Mouse (Mus musculus) CD8-positive naive resting alpha-beta T cell, adult 2 months (primary cell): Measurements from ENCODE around the gene Tesk1.

ENCODE experiments used
- DNase-seq, 2 experiments: peaks; one replicate each; pipeline ENCODE4 v3.0.0; 2022; ENCODE audit warnings: low read depth in 2 of 2, low spot score in 2 of 2

Tesk1 gene

GRCm38 (mm10) chr4:43441639-43442038 lies at the start of gene Tesk1:
Gene Tesk1, plus strand, starts transcription at chr4:43441939.
- no peak for DNase-seq

- DNase-seq: no peak
Measured at GRCm38 (mm10) chr4:43394345-43394891, 47.3 kb upstream of the Tesk1 start.

DNA sequence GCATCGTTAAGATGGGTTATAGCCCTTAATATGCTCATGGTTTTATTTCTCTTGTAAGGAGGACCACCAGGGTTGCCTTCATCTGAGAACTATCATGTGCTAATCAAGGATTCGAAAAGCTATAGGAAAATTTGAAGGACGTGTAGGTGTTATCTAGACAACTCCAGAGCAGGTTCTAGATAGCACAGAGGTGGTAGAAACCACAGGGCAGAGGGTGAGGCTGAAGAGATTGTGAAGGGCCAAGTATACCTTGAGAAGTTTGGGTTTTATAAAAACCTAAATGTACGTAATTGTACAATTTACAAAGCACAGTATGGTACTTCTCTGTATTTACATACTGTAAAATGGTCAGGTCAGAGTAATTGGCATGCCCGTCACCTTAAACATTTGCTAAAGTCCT lies 46.6 kb upstream of the Tesk1 start:
- no peak for DNase-seq

DNA sequence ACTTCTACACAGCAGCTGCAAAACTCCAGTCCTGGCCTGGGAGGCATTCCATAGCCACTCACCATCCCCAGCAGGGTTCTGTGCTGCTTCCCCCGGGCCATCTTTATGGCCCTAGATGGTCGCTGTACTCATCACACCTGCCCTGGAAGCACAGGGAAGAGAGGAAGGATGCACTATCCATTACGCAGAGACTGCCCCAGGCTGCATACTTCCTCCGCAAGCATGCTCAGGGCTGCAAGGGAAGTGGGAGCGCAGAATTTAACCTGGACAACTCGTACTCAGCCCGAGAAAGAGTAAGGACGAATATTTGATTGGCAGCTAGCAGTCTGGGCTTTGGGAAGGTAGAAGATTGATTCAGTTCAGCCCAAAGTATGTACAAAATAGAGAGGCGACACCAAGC lies 45.9 kb upstream of the Tesk1 start:
- DNase-seq: no peak

DNA sequence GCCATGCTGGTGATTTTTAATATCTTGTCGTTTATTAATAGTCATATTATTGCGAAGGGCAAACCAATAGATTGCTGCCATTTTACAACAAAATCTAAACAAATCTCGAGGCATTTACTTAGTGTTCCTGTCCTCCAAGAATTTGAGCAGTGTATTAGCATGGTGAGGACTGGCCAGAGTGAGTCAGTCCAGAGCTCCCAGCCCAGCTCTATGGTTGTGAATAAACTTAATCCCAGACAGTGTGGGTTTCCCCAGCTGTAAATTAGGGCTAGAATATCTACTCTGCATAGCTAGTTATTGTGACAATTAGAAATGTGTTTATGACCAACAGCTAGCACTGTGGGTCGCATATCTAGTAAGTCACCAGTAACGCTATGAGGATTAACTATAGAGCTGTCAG lies 45.4 kb upstream of the Tesk1 start:
- no peak for DNase-seq

DNA sequence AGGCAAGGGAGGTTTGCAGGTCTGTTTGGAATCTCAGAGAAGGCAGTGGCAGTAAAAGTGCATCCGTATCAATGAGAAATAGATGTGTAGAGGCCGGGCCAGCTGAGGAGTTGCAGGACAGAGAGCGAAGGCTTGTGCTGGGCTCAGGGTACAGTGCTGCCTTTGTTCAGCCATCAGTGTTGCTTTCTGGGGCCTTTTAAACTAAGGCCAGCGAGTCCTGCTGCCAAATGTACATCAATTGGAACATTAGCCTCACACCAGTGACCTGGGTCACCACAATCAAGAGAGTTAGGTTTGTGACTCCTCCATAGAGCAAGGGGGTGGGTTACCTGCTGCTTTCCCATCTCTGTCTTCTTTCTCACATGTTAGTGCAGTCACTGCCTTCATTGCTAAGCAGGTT lies 43.7 kb upstream of the Tesk1 start:
- DNase-seq: no peak

DNA sequence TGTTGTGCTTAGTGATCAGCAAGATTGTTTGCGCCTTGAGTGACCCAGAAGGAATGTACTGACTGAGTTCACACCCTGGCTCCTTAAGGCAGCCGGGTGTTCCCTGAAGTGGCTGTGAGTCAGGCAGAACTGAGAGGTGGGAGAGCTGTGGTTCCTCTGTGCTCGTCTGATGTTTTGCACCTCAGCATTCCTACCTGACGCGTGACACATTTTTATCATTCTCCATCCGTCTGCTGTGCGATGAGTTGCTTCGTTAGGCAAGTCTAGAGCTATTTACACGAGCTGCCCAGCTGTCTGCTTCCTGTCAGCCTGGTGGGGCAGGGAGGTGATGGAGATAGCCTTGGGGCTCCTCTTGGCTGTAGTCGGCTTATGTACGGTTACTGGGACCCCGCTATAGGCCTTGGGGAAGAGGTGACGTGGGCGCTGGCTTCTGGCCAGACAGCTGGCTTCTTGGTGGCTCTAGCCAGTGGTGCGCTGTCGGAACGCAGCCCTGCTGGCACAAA lies 42.9 kb upstream of the Tesk1 start:
- DNase-seq: no peak

DNA sequence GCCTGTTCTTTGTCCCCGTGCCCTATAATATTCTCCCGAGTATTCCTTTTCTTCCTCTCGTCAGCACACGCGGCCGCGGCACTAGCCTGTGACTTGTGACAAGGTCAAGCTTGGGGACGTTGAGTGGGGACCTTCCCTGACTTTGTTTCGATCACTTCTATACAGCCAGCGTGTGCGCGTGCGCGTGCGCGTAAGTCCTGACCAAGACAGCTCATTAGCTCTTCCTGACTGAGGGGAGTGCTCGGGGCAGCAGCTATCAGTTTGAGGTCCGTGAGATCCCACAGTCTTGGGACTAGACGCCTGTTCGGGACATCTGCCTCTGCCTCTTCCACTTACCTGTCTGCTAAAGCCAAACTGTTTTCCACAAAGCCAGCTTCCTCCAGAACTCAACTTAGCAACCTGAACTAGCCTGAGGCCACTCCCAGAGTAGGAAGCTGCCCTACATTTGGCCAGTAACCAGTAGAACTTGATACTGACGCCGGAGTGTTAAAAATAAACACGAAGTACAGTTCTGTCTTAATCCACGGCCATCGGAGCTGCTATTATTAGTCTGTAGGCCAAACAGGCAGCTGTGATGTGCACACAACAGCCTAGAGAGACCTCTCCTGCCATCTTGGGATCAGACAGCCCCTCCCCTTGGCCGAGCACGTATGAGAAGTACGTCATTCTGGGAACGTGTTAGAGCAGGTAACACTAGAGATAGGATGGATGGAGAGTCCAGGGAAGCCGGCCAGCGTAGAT lies 42.2 kb upstream of the Tesk1 start:
- DNase-seq: no peak

- DNase-seq: no peak
Measured at GRCm38 (mm10) chr4:43400976-43401375, 40.8 kb upstream of the Tesk1 start.

DNA sequence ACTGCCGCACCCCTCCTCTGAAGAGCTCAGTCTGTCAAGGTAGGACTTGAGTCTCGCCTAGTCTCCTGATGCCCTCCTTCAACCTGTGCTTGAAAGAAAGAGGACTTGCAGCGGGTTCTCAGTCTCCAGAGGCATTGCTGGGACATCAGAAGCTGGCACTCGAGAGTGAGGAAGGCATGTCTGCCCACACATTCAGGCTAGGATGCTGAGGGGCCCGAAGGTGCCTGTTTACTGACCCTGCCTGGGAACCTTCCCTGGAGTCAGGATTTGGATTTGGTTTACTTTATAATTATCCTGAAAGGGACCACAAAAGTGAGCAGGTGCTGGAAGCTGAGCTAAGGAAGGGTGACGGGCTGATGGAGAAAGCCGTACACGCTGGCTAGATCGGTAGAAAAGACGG lies 40.3 kb upstream of the Tesk1 start:
- DNase-seq: no peak

- no peak for DNase-seq
Measured at GRCm38 (mm10) chr4:43402212-43402611, 39.5 kb upstream of the Tesk1 start.

DNA sequence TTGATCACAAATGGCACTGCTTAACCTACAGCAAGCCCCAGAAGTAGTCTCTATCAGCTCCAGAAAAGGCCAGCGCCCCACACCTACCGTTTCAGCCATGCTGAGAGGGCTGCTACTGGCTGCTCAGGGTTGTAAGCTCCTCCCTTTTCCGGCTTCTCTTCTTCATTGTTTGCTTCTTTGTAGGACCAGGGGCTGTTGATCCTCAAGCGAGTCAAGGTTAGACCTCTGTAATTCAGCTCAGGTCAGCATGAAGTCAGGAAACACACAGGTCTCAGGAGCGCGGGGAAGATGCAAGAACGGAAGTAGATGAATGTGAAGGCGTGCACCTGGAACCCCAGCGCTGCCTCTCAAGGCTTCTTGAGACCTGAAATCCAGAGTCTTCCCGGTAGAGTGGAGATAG lies 37.0 kb upstream of the Tesk1 start:
- no peak for DNase-seq

GRCm38 (mm10) chr4:43406162-43406971 lies 35.4 kb upstream of the Tesk1 start:
- no peak for DNase-seq

DNA sequence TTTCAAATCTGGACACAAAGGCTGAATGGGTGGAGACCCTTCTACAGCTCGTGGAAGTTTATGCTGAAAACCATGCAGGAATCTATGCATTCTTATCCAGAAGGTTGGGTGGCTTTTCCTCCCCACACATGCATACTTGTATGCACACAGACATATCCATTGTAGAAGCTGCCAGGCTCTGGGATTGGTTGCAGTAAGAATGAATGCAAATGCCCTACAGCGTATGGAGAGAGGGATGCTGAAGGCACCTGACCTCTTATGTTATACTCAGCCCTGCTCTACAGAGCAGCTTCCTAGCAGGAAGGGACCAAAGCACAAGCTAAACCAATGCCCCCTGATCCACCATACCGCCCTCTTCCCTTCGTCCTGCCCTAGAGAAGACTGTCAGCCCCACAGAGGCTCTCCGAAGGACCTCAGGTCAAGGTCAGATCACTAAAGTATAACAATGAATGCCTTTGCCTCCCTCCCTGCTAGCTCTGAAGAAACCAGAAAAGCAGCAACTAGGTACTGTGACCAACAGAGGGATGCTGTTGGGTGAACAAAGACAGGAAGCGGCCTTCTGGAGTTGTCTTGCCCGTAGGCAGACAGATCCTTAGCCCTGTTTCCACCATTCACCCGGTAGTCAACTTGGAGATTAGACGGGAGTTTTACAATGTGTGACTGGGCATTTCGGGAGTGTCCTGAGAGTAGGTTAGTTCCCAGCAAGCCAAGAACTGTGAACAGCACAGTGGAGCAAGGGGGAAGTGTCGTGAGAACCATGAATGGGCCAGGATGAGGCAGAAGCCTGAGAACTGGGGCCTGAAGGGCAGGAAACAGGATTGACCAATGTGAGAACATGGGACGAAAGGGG lies 34.4 kb upstream of the Tesk1 start:
- no peak for DNase-seq

- DNase-seq: no peak
Measured at GRCm38 (mm10) chr4:43414761-43415160, 27.0 kb upstream of the Tesk1 start.

DNA sequence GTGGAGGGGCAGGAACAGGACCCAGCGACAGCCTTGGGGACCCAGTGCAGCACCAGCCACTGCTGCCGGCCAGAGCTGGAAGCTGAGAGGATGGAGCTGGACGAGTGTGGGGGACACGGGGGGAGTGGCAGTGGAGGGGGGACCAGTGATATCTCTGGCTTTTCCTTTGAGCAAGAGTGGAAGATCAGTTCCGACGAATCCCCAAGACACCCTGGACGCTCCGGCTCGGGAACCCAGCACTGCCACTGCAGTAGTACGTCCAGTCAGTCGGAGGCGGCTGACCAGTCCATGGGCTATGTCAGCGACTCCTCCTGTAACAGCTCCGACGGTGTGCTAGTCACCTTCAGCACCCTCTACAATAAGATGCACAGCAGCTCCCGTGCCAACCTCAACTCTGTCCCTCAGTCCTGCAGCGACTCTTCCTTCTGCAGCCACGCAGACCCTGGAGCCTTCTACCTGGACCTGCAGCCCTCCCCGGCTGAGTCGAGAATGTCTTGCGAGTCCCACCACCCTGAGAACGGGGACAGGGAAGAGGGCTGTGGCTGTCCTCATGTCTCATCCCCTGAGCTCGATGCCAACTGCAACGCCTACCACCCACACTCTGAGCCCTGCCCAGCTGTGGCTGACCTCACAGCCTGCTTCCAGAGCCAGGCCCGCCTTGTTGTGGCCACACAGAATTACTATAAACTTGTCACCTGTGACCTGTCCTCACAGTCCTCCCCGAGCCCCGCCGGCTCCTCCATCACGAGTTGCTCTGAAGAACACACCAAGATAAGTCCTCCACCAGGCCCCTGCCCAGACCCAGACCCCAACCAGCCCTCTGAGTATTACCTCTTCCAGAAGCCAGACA lies 26.3 kb upstream of the Tesk1 start:
- DNase-seq: no peak

GRCm38 (mm10) chr4:43416071-43416490 lies 25.7 kb upstream of the Tesk1 start:
- DNase-seq: no peak

GRCm38 (mm10) chr4:43417269-43418062 lies 24.3 kb upstream of the Tesk1 start:
- DNase-seq: no peak

GRCm38 (mm10) chr4:43418450-43418849 lies 23.3 kb upstream of the Tesk1 start:
- no peak for DNase-seq
